Mouse (Mus musculus) liver, postnatal 0 days (tissue): ENCODE results near the gene Btnl2. TPM values are rescaled to one million over a fixed set of nuclear protein-coding genes. Genes with fewer than 3 reads are reported as not detected.

Experiments used
- ATAC-seq: fragments of 200-750 bp; cut with Nextera tagmentation; 2 replicates; pipeline ENCODE4 v1.8.0; 2017; ENCODE audit warnings: mild to moderate bottlenecking, moderate library complexity
- DNase-seq: peaks from one replicate; pipeline ENCODE4 v3.0.0-alpha.2; 2016
- H3K27ac ChIP-seq: fragments of 300-500 bp; sonication (generic); 2 replicates; pipeline ENCODE4 v1.5.1; 2014; ENCODE audit warnings: antibody characterized with exemption, moderate library complexity, mild to moderate bottlenecking, low read depth
- H3K27me3 ChIP-seq: fragments of 300-500 bp; sonication (generic); 2 replicates; pipeline ENCODE4 v1.6.1; 2014; ENCODE audit warnings: low read length, control low read depth, mixed read lengths; ENCODE audit not compliant: insufficient read depth
- H3K36me3 ChIP-seq: fragments of 300-500 bp; sonication (generic); replicated peaks from 2 replicates; pipeline ENCODE4 v1.6.1; 2014; ENCODE audit warnings: mild to moderate bottlenecking, control low read depth, low read length, moderate library complexity, mixed read lengths; ENCODE audit not compliant: insufficient read depth
- H3K4me1 ChIP-seq: fragments of 300-500 bp; sonication (generic); 2 replicates; pipeline ENCODE4 v1.6.1; 2014; ENCODE audit warnings: antibody characterized with exemption, mild to moderate bottlenecking, control low read depth; ENCODE audit not compliant: insufficient read depth
- H3K4me2 ChIP-seq: fragments of 300-500 bp; sonication (generic); 2 replicates; pipeline ENCODE4 v1.6.1; 2014; ENCODE audit warnings: low read depth, mild to moderate bottlenecking, low read length, moderate library complexity, mixed read lengths
- H3K4me3 ChIP-seq: fragments of 300-500 bp; sonication (generic); 2 replicates; pipeline ENCODE4 v1.5.1; 2014; ENCODE audit warnings: low read depth, low read length
- H3K9ac ChIP-seq: fragments of 300-500 bp; sonication (generic); replicated peaks from 2 replicates; pipeline ENCODE4 v1.6.1; 2014; ENCODE audit warnings: mild to moderate bottlenecking, moderate library complexity
- H3K9me3 ChIP-seq: fragments of 300-500 bp; sonication (generic); 2 replicates; pipeline ENCODE4 v1.6.1; 2016; ENCODE audit warnings: mild to moderate bottlenecking, control low read depth, low read length, mixed read lengths
- CTCF ChIP-seq: sonication (generic); IDR thresholded peaks from 2 replicates; pipeline ENCODE4 v1.5.1; 2016; ENCODE audit warnings: antibody characterized with exemption, low read depth
- EP300 ChIP-seq: IDR thresholded peaks from 2 replicates; pipeline ENCODE4 v1.6.1; 2016; ENCODE audit warnings: antibody characterized with exemption, low read depth, mild to moderate bottlenecking
- WGBS: fragments of 180-500 bp; shearing (Covaris S2); extraction: QIAGEN DNeasy Blood & Tissue Kit; methylation state at CpG from one replicate; pipeline ENCODE4 v1.1.7; 2014; ENCODE audit not compliant: insufficient replicate concordance; 5-methylcytosine and 5-hydroxymethylcytosine counted together
- polyA plus RNA-seq: library from polyadenylated mRNA; unstranded; fragments of >200 nt; fragmentation: Nextera tagmentation; extraction: Ambion mirVana; gene quantifications from 2 replicates; pipeline ENCODE4 v1.2.1, GENCODE M21; 2015

Gene Btnl2
- polyA plus RNA-seq, 1 experiment from 2014 or later: not detected

GRCm38 (mm10) chr17:34377450-34378209 is 23.0 kb downstream of the Btnl2 start:
- 0 out of 2 replicates have a peak, but pooled peaks cover 4% of the 10 kb centered on the region for H3K27me3 ChIP-seq
- 39% methylated on average over 6 of the region's 6 CpGs for WGBS
- TF ChIP-seq CTCF: peak; percentile 32; the same call in 1 of the 2 replicates
- TF ChIP-seq EP300: no peak
- H3K4me3 ChIP-seq: no peak overlapping the region
- no peak for DNase-seq
- H3K4me2 ChIP-seq: no peak overlapping the region
- no peak overlapping the region for H3K27ac ChIP-seq
- H3K36me3 ChIP-seq: no peaks in the 10 kb centered on the region
- H3K4me1 ChIP-seq: no peaks in the 10 kb centered on the region
- no peak for ATAC-seq
- no peaks in the 10 kb centered on the region for H3K9me3 ChIP-seq
- H3K9ac ChIP-seq: no peak overlapping the region

DNA sequence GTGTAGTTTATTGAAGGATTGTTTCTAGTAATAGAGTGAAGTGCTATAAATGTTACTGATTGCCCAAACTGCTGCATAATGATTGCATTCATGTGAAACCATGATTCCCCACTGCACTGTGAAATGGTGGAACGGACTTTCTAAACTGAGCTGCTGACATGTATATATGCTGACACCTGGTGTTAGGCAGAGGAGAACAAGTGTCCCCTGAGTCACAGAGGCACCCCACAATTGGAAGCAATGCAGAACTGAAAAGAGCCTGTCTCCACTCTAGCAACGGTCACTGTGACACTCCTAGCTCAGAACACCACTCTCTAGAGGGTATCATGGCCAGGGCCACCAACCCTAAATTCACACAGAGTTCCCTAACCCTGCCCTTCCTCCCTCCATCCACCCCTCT is 24.1 kb downstream of the Btnl2 start:
- no peaks in the 10 kb centered on the region for H3K36me3 ChIP-seq
- H3K9me3 ChIP-seq: no peaks in the 10 kb centered on the region
- 0 out of 2 replicates have a peak, but pooled peaks cover 4% of the 10 kb centered on the region for H3K27me3 ChIP-seq
- no peak overlapping the region for H3K4me3 ChIP-seq
- H3K9ac ChIP-seq: no peak overlapping the region
- DNase-seq: no peak
- H3K4me2 ChIP-seq: no peak overlapping the region
- 59% methylated on average over 2 of the region's 2 CpGs for WGBS
- H3K27ac ChIP-seq: no peak overlapping the region
- no peaks in the 10 kb centered on the region for H3K4me1 ChIP-seq
- no peak for ATAC-seq
- TF ChIP-seq EP300: no peak
- TF ChIP-seq CTCF: peak; percentile 50

GRCm38 (mm10) chr17:34379451-34379850 is 24.8 kb downstream of the Btnl2 start:
- no peak for DNase-seq
- no peak overlapping the region for H3K27ac ChIP-seq
- H3K9me3 ChIP-seq: no peaks in the 10 kb centered on the region
- no peaks in the 10 kb centered on the region for H3K36me3 ChIP-seq
- ATAC-seq: no peak
- H3K4me2 ChIP-seq: no peak overlapping the region
- H3K27me3 ChIP-seq: 0 out of 2 replicates have a peak, but pooled peaks cover 4% of the 10 kb centered on the region
- no peak overlapping the region for H3K4me3 ChIP-seq
- no peak overlapping the region for H3K9ac ChIP-seq
- 77% methylated on average over 7 of the region's 7 CpGs for WGBS
- H3K4me1 ChIP-seq: no peaks in the 10 kb centered on the region
- no peak for TF ChIP-seq EP300
- no peak for TF ChIP-seq CTCF

- no peak overlapping the region for H3K27ac ChIP-seq
- 72% methylated on average over 11 of the region's 11 CpGs for WGBS
- ATAC-seq (no peak), DNase-seq (no peak)
- no peak overlapping the region for H3K9ac ChIP-seq
- H3K4me1 ChIP-seq: no peaks in the 10 kb centered on the region
- 0 out of 2 replicates have a peak, but pooled peaks cover 4% of the 10 kb centered on the region for H3K27me3 ChIP-seq
- TF ChIP-seq CTCF (no peak), EP300 (no peak)
- no peaks in the 10 kb centered on the region for H3K9me3 ChIP-seq
- no peak overlapping the region for H3K4me2 ChIP-seq
- no peak overlapping the region for H3K4me3 ChIP-seq
- H3K36me3 ChIP-seq: no peaks in the 10 kb centered on the region
Observed at GRCm38 (mm10) chr17:34381876-34382275, 27.3 kb downstream of the Btnl2 start.

DNA sequence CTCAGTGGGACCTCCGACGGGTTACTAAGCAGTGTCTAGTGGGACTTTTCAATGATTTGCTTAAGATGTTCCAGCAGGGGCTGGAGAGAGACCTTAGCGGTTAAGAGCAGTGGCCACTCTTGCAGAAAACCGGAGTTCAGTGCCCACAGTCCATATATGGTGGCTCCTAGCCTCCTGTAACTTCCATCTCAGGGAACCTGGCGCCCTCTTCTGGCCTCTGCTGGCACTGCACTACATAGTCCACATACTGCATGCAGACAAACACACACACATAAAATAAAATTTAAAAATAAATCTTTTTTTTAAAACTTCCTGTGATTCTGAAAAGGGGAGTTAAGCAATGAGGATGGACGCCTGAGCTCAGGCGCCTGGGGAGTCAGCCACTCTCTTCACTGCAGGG is 28.6 kb downstream of the Btnl2 start:
- Histone ChIP-seq H3K36me3 (no peaks in the 10 kb centered on the region), H3K9ac (no peak overlapping the region), H3K27ac (no peak overlapping the region), H3K4me1 (no peaks in the 10 kb centered on the region), H3K9me3 (no peaks in the 10 kb centered on the region), H3K27me3 (0 out of 2 replicates have a peak, but pooled peaks cover 4% of the 10 kb centered on the region), H3K4me2 (no peak overlapping the region), H3K4me3 (no peak overlapping the region)
- WGBS: 72% methylated on average over 7 of the region's 7 CpGs
- TF ChIP-seq EP300 (no peak), CTCF (peak; percentile 55)
- DNase-seq (peak; percentile 58), ATAC-seq (no peak)

GRCm38 (mm10) chr17:34384699-34385098 is 30.1 kb downstream of the Btnl2 start:
- Histone ChIP-seq H3K27me3 (no peaks in the 10 kb centered on the region), H3K27ac (no peak overlapping the region), H3K4me3 (no peak overlapping the region), H3K36me3 (no peaks in the 10 kb centered on the region), H3K4me1 (no peaks in the 10 kb centered on the region), H3K9me3 (no peaks in the 10 kb centered on the region), H3K4me2 (no peak overlapping the region), H3K9ac (no peak overlapping the region)
- no peak for DNase-seq
- ATAC-seq: no peak
- TF ChIP-seq EP300: no peak
- TF ChIP-seq CTCF: no peak
- 84% methylated on average over 3 of the region's 3 CpGs for WGBS
